Mouse (Mus musculus): ENCODE measurements around the gene Rcbtb1.

DNA sequence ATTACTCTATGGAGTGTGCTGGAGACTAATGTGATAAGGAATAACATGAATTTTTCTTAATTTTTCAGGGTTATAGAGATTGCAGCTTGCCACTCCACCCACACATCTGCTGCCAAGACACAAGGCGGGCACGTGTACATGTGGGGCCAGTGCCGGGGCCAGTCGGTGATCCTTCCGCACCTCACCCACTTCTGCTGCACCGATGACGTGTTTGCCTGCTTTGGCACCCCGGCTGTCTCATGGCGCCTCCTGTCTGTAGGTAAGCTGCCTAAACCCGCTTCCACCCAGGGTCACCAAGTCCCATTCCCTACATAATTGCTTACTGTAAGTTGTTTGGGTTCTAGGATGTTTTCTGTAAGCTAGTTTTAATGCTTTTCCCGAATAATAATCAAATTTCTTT, 25.2 kb downstream of the Rcbtb1 start:
- TF ChIP-seq POLR2A (IDR thresholded peaks at IDR 0.05; ENCODE audit: insufficient read depth, low read depth, low read length) (no peak), CTCF (IDR thresholded peaks at IDR 0.05) (no peak)

All from heart, adult 2 months (tissue).